Mouse (Mus musculus): ENCODE results near the gene Maml1. TPM values are rescaled to one million over a fixed set of nuclear protein-coding genes. Genes with fewer than 3 reads are reported as not detected.
A peak's percentile ranks its signal among the peaks of the same experiment; 100 is the strongest.

The Maml1 gene
- polyA plus RNA-seq, 1 experiment = 8.6 TPM

DNA sequence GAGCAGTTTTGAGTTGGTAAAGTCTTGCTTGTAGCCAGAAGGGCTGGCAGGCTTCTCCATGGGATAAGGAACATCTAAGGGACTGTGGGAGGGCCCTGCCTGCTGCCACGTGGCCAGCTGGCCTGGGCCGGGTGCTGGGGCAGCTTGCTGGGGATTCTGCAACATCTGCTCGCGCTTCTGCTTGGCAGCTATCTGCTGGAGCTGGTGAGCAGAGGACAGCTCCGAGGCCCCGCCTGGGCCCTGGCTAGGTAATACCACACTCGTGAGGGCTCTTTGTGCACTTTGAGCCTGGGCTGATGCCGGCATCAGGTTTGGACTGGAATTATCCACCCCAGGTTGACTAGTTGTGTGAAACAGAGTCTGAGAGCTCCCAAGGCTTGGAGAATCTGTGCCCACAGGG is 26.2 kb downstream of the Maml1 start:
- DNase-seq = no peak
- WGBS = 33% methylated on average over 8 of the region's 8 CpGs
- Histone ChIP-seq H3K4me1 (ENCODE audit: control insufficient read depth, insufficient read depth, low read length) (peaks cover 3% of the 10 kb centered on the region; the same call in 1 of the 2 replicates), H3K27ac (ENCODE audit: insufficient read depth, low read length) (no peak overlapping the region), H3K27me3 (ENCODE audit: control insufficient read depth, insufficient read depth, low read length) (no peaks in the 10 kb centered on the region), H3K4me3 (replicated peaks; ENCODE audit: insufficient read depth, low read depth, low read length) (no peak overlapping the region)
- no peak for TF ChIP-seq POLR2A (IDR thresholded peaks at IDR 0.05; ENCODE audit: borderline replicate concordance, insufficient read depth, low read length)
- TF ChIP-seq CTCF (IDR thresholded peaks at IDR 0.05; ENCODE audit: borderline replicate concordance, insufficient read depth, low read depth, low read length) = no peak

DNA sequence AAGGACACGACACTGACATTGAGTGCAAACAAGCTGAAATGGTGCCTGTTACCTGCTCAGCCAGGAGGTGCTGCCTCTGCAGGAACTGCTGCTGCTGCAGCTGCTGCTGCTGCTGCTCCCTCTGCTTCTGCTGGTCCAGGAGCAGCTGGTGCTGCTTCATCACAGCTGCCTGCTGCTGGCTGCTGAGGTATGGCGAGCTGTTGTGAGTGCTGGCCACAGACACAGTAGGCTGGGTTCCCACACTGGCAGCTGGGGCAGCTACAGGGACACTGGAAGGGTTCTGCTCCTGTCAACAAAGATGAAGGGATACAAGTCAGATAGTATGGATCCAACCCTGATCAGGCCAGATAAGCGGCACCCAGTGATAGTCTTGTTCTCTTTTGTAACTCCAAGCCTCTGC is 28.9 kb downstream of the Maml1 start:
- Histone ChIP-seq H3K27ac (ENCODE audit: insufficient read depth, low read length) (no peak overlapping the region), H3K4me1 (ENCODE audit: control insufficient read depth, insufficient read depth, low read length) (peaks cover 3% of the 10 kb centered on the region; the same call in 1 of the 2 replicates), H3K4me3 (replicated peaks; ENCODE audit: insufficient read depth, low read depth, low read length) (no peak overlapping the region), H3K27me3 (ENCODE audit: control insufficient read depth, insufficient read depth, low read length) (no peaks in the 10 kb centered on the region)
- no peak for DNase-seq
- WGBS = 79% methylated on average over 3 of the region's 3 CpGs
- TF ChIP-seq POLR2A (IDR thresholded peaks at IDR 0.05; ENCODE audit: borderline replicate concordance, insufficient read depth, low read length) (no peak), CTCF (IDR thresholded peaks at IDR 0.05; ENCODE audit: borderline replicate concordance, insufficient read depth, low read depth, low read length) (no peak)

DNA sequence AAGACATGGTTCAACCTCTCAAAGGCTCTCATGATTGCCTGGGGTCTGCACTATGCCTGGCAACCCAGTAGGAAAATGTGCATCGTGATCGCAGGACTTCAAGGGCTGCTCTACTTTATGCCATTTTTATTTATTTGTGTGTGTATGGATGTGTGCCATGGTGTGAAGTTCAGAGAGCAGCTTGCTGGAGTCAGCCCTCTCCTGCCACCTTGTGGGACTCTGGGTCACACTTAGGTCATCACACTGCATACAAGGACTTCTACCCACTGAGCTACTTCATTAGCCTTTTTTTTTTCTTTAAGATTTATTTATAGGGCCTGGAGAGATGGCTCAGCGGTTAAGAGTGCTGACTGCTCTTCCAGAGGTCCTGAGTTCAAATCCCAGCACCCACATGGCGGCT is 30.1 kb downstream of the Maml1 start:
- H3K4me1 ChIP-seq (ENCODE audit: control insufficient read depth, insufficient read depth, low read length) = peaks cover 3% of the 10 kb centered on the region; the same call in 1 of the 2 replicates
- DNase-seq = no peak
- H3K27ac ChIP-seq (ENCODE audit: insufficient read depth, low read length) = no peak overlapping the region
- WGBS = 74% methylated on average over 4 of the region's 4 CpGs
- no peaks in the 10 kb centered on the region for H3K27me3 ChIP-seq (ENCODE audit: control insufficient read depth, insufficient read depth, low read length)
- no peak for TF ChIP-seq POLR2A (IDR thresholded peaks at IDR 0.05; ENCODE audit: borderline replicate concordance, insufficient read depth, low read length)
- peak; percentile 61; the same call in 1 of the 2 replicates for TF ChIP-seq CTCF (IDR thresholded peaks at IDR 0.05; ENCODE audit: borderline replicate concordance, insufficient read depth, low read depth, low read length)
- H3K4me3 ChIP-seq (replicated peaks; ENCODE audit: insufficient read depth, low read depth, low read length) = no peak overlapping the region

DNA sequence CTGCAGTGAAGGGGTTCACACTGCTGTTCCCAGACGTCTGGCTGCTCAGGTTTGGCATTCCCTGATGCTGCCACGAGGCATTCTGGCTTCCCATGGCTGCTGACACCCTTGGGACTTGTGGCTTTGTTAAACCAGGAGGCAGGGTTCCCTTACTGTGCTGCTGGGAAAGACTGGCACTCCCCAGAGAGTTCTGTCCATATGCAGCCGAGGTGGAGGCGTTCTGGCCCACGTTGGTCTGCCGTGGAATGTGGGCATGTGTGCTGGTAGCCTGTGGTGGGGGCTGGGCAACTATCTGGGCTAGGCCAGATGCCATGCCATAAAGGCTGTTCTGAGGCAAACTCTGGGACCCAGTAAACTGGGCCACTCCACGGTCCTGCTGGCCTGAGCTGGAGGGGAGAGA is 33.8 kb downstream of the Maml1 start:
- H3K27me3 ChIP-seq (ENCODE audit: control insufficient read depth, insufficient read depth, low read length) = no peaks in the 10 kb centered on the region
- no peak for DNase-seq
- WGBS = 16% methylated on average over 7 of the region's 7 CpGs
- no peak overlapping the region for H3K27ac ChIP-seq (ENCODE audit: insufficient read depth, low read length)
- no peak overlapping the region for H3K4me3 ChIP-seq (replicated peaks; ENCODE audit: insufficient read depth, low read depth, low read length)
- TF ChIP-seq CTCF (IDR thresholded peaks at IDR 0.05; ENCODE audit: borderline replicate concordance, insufficient read depth, low read depth, low read length) (no peak), POLR2A (IDR thresholded peaks at IDR 0.05; ENCODE audit: borderline replicate concordance, insufficient read depth, low read length) (no peak)
- peaks cover 9% of the 10 kb centered on the region for H3K4me1 ChIP-seq (ENCODE audit: control insufficient read depth, insufficient read depth, low read length)

DNA sequence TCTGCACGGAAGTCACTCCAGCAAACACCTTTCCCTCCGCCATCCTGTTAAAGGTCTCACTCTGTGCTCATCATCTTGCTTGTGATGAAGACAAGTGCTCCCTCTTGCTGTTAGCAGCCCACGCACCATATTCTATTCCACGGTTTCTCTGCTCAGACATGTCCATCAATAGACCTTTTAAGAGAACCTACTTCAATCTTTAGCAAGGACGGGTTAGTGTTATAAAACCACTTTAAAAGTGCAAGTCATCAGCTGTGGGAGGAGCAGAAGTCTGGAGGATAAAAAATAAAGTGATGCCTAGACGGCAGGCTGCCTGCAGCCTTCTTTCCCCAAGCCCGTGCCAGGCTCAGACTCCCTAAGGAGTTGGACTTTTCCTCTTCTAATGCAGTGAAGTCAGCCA is 35.5 kb downstream of the Maml1 start:
- no peak for TF ChIP-seq CTCF (IDR thresholded peaks at IDR 0.05; ENCODE audit: borderline replicate concordance, insufficient read depth, low read depth, low read length)
- WGBS = 66% methylated on average over 7 of the region's 7 CpGs
- no peak overlapping the region for H3K27ac ChIP-seq (ENCODE audit: insufficient read depth, low read length)

DNA sequence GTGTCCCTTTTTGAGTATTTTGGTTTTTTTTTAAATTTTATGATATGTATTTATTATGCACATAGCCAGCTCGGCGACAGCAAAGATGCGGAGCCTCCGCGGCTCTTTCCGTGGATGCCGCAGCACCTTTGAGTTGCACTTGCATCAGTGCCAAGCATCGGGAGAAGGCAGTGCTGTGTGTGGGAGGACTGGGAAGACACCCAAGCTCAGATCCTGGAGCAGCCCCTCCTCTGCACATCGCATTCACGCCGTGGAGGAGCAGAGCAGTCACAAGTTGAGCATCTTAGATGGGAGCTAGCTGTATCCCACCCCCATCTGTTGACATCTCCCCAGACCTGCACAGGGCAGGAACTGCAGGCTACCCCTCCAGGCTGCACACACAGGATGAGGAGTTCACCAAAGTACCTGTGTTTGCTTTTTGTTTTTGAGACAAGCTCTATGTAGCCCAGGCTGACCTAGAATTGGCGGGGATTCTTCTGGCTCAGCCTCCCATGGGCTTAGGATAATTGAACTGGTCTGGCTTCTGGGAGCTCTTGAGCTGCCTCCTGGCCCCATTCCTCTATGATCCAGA is 38.0 kb downstream of the Maml1 start:
- TF ChIP-seq CTCF (IDR thresholded peaks at IDR 0.05; ENCODE audit: borderline replicate concordance, insufficient read depth, low read depth, low read length) (no peak), POLR2A (IDR thresholded peaks at IDR 0.05; ENCODE audit: borderline replicate concordance, insufficient read depth, low read length) (no peak)
- WGBS = 9% methylated on average over 12 of the region's 12 CpGs

More for the DNA sequence above, 35.5 kb downstream of the Maml1 start:
- H3K4me3 ChIP-seq (replicated peaks; ENCODE audit: insufficient read depth, low read depth, low read length) = no peak overlapping the region
- peaks cover 9% of the 10 kb centered on the region for H3K4me1 ChIP-seq (ENCODE audit: control insufficient read depth, insufficient read depth, low read length)
- DNase-seq = no peak
- no peaks in the 10 kb centered on the region for H3K27me3 ChIP-seq (ENCODE audit: control insufficient read depth, insufficient read depth, low read length)

DNA sequence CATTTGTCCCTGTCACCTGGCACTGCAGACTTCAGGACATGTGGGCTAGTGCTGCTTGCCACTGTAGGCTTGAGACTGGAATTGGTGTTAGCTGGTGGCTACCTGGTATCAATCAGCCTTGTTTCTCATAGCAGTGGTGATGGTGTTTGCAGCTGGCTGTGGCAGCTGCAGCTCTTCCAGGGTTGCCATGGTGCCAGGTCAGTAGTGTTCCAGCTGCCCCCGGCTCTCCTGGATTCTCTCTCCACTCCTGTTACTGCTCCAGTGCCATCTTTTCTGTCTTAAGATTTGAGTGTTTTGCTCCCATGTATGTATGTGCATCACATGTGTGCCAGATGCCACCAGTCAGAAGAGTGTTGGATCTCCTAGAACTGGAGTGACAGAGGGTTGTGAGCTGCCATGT is 38.7 kb downstream of the Maml1 start:
- Histone ChIP-seq H3K27me3 (ENCODE audit: control insufficient read depth, insufficient read depth, low read length) (no peaks in the 10 kb centered on the region), H3K27ac (ENCODE audit: insufficient read depth, low read length) (no peak overlapping the region), H3K4me1 (ENCODE audit: control insufficient read depth, insufficient read depth, low read length) (peaks cover 9% of the 10 kb centered on the region), H3K4me3 (replicated peaks; ENCODE audit: insufficient read depth, low read depth, low read length) (no peak overlapping the region)
- no peak for TF ChIP-seq POLR2A (IDR thresholded peaks at IDR 0.05; ENCODE audit: borderline replicate concordance, insufficient read depth, low read length)
- TF ChIP-seq CTCF (IDR thresholded peaks at IDR 0.05; ENCODE audit: borderline replicate concordance, insufficient read depth, low read depth, low read length) = no peak
- WGBS = 90% methylated on average over 1 of the region's 1 CpGs
- DNase-seq = no peak

More for the DNA sequence above, 38.0 kb downstream of the Maml1 start:
- H3K27me3 ChIP-seq (ENCODE audit: control insufficient read depth, insufficient read depth, low read length) = no peaks in the 10 kb centered on the region
- peak overlapping the region; percentile 29 for H3K4me3 ChIP-seq (replicated peaks; ENCODE audit: insufficient read depth, low read depth, low read length)
- peak; percentile 68 to 71 for DNase-seq
- H3K27ac ChIP-seq (ENCODE audit: insufficient read depth, low read length) = peak overlapping the region; percentile 31; the same call in 1 of the 2 replicates
- H3K4me1 ChIP-seq (ENCODE audit: control insufficient read depth, insufficient read depth, low read length) = peaks cover 9% of the 10 kb centered on the region

DNA sequence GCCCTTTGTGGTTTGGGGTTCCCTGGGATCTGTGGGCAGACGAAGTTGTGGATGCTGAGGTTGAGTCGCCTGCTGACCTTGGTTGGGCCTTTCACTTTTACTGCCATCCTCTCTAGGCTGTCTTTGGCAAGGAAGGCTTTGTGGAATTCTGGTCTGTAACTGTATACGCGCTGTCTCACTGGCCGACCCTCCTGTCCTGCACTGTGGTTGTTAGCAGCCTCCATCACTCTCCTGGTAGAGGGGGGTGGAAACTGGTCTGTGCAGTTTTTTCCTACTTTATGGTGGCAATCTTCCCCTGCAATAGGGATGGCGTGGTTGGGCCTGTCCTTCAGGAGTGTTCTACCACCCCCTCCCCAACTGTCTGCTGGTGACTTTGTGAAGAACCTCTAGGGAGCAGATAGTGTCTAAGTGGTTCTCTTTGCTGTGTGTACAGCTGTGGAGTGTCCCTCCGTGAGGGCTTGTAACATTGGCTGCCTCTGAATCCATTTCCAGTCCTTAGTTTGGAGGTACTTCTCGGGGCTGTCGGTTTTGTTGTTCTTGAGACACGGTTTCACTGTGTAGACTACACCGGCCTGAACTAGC is 39.3 kb downstream of the Maml1 start:
- Histone ChIP-seq H3K27me3 (ENCODE audit: control insufficient read depth, insufficient read depth, low read length) (no peaks in the 10 kb centered on the region), H3K4me3 (replicated peaks; ENCODE audit: insufficient read depth, low read depth, low read length) (no peak overlapping the region), H3K4me1 (ENCODE audit: control insufficient read depth, insufficient read depth, low read length) (peaks cover 9% of the 10 kb centered on the region), H3K27ac (ENCODE audit: insufficient read depth, low read length) (no peak overlapping the region)
- no peak for TF ChIP-seq CTCF (IDR thresholded peaks at IDR 0.05; ENCODE audit: borderline replicate concordance, insufficient read depth, low read depth, low read length)
- TF ChIP-seq POLR2A (IDR thresholded peaks at IDR 0.05; ENCODE audit: borderline replicate concordance, insufficient read depth, low read length) = no peak
- no peak for DNase-seq
- 92% methylated on average over 11 of the region's 11 CpGs for WGBS

All from cerebellum, adult 2 months (tissue).